Mouse (Mus musculus) layer of hippocampus, adult 11-12 months (tissue): ENCODE data around the gene Gpx3.
"Not testable (repeated sequence)": the region's sequence is repeated elsewhere in the genome, so short reads cannot be mapped to it uniquely, and the experiment has no call there.

Experiments
- DNase-seq: peaks from one replicate; pipeline ENCODE4 v3.0.0; 2022; ENCODE audit warnings: low spot score

The Gpx3 gene

DNA sequence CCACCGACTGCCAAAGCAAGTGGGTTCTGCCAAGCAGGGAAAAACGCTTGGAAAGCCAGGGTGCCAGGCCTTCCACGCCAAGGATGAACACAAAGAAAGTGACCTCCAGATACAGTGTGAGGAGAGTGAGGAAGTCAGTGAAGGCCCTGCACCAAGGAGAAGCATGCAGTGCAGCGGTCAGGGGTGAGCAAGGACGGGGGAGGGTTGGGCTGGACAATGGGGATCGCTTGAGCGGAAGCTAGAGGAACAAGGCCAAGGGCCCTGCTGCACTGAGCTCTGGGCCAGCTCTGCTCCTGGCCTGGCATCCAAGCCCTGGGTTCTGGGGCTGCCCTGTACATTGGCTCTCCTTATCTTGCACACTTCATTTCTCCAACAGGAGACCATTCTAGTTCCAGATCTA lies 37.8 kb downstream of the Gpx3 start:
- no peak for DNase-seq

DNA sequence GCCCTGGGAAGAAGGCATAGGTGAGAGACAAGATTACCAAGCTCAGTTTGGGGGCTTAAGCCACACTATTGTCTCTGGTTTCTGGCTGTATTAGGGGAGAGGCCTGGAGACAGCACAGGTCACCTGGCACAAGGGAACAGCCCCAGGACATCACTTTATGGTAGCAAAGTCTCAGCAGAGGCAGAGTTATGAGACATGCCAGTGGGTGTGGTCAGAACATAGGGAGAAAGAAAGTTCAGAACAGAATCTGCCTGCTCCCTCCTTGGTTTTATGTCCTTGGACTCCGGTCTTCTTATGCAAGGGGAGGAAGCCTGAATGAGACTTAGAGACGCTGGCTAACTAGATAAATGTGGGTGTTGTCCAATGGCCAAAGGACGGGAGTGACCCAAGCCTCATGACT lies 42.4 kb downstream of the Gpx3 start:
- DNase-seq, result no peak

DNA sequence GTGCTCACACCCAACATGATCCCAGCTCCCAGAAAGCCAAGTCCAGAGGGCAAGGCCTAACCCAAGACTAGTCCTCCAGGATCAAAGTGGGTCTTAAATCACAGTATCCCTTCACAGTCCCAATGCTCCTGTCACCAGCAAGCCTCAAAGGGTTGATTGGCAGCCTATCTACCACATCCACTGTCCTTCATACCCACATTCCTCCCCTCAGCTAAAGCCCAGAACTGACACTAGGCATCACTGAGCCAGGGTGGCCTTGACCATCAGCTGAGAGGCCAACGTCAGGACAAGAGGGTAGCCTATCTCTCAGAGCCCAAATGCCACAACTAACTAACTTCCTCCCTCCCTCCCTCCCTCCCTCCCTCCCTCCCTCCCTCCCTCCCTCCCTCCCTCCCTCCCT lies 47.5 kb downstream of the Gpx3 start:
- no peak for DNase-seq

DNA sequence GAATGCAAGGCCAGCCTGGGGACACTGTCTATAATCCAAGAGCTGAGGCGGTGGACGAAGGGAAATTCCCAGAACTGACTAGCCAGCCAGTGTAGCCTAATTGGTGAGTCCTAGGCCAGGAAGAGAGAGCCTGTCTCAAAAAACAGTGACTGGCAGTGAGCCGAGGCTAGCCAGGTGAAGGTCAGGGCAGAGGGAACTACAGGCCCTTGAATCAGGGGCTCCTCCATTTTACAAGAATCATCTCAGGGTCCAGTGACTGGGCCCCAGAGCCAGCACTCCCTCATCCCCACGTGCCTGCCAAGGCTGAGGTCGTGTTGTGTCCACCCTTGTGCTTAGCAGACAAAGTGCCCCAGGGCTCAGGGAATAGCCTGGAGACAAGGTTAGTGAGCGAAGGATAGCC lies 48.4 kb downstream of the Gpx3 start:
- no peak for DNase-seq

DNA sequence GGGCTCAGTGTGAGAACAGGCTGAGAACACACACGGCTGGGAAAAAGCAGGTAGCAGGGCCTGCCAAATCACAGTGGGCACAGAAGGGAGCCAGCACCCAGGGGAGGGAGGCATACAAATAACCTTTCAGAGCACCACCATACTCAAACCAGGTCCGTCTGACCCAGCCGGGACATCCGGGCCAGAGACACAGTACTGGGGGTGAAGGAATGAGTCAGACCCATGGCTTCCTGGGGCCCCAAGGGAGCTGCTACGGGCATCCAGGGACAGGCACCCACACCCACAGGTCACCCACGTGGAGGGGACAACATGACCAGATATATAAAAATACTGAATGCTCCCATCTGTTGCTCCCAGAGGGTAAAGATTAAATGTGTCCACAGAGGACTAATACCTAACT lies 50.4 kb downstream of the Gpx3 start:
- DNase-seq, result no peak

DNA sequence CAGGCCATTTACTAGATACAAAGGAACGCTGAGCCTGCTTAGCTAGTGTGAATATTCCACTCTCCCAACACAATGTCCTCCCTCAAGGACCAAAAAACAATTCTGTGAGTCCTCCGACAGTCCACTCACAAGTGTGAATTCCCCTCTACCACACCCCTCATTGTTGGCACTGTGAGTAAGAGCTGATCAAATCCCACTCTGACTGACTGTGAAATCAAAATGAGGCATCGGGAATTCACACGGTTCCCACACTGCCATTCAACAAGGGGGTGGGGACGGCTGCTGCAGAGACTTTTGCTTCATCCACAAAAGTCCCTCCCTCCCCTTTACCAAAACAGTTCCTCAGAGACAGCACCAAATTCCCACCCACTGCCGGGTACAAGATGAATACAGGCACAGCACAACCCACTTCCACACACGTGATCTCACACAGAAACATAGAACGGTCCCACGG lies 51.8 kb downstream of the Gpx3 start:
- DNase-seq, result no peak

DNA sequence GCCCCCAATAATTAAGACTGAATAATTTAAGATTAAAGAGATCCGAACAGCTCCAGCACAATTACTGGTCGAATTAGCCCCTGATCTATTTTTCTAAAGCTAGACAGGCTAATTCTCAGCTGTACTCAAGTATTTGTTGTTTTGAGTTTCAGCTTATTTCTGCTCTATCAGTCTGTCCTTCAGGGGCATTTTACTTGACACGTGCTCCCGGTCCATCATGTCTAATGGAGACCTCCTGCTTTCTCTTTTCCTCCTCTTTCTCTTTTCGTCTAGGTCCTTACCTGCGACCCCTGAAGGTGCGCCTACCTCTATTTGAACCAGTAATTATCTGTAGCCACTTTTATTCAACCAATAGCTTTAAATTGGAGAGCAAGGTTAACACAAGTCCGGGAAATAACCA lies 52.5 kb downstream of the Gpx3 start:
- no peak for DNase-seq

DNA sequence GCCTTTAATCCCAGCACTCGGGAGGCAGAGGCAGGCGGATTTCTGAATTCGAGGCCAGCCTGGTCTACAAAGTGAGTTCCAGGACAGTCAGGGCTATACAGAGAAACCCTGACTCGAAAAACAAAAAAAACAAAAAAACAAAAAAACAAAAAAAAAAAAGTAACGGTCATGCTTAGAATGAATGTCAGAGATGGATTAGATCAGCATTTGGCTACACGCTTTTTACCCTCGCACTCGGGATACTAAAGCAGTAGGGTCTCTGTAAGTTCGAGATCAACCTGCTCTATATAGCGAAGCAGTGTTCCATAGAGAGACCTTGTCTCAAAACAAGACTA lies 53.1 kb downstream of the Gpx3 start:
- not testable (repeated sequence) for DNase-seq

DNA sequence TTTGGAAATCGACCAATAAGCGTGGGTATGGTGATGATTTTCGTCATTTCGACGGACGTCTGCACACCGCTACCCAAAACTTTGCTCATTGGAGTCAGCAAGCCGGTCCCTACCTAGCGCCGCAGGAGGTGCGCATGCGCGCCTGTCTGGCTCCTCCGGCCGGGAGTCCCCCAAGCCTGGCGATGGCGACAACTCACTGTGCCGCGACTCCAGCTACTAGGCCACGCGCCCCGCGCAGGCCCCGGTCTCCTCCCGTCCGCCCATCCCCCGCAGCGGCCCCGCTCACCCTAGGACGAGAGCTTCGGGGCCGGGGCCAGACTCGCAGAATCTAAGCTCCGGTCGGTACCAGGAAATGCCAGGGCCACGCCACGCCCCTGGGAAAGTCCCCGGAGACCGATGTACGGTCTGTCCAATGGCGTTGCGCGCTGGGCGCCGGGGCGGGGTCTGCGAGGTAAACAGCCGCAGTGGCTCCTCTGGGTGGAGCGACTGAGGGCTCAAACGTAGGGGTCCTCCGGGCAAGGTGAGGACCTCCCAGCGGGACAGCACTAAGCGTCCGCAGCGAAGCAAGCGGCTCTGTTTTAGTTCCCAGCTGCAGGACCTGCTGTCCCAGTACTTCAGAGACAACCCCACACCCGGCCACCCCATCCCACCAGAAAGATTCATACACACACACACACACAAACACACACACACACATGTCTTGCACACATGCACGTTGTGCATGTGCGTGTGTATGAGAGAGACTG lies 53.7 kb downstream of the Gpx3 start:
- DNase-seq, result peak; percentile 99

DNA sequence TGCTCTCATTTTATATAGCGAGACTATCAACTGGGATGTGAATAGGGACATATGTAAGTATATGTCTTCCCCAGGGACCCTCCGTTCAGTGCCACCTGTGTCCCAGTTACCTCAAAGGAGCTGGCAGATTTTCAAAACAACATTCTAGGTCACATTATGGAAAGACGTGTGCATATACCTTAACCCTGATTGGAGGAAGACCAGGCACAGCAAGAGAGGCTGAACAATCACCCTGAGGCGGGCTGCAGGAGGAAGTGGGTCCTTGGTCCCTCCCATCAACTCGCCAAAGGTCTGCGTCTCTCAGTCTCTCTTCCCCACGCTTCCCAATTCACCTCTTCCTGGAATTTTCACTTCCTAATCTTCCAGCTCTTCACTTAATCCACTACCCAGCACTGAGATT lies 54.7 kb downstream of the Gpx3 start:
- no peak for DNase-seq

DNA sequence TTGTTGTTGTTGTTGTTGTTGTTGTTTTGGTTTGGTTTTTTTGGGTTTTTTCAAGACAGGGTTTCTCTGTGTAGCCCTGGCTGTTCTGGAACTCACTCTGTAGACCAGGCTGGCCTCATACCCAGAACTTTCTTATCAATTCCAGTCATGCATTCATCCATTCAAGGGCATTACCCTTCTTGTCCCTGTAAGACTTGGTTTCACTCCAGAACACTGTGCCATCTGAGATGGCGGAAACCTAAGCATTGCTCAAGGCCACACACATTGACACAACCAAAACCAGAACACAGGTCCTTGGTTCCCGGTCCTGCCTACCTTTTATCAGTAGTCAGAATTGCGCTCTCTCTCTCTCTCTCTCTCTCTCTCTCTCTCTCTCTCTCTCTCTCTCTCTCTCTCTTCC lies 55.5 kb downstream of the Gpx3 start:
- DNase-seq, result not testable (repeated sequence)

DNA sequence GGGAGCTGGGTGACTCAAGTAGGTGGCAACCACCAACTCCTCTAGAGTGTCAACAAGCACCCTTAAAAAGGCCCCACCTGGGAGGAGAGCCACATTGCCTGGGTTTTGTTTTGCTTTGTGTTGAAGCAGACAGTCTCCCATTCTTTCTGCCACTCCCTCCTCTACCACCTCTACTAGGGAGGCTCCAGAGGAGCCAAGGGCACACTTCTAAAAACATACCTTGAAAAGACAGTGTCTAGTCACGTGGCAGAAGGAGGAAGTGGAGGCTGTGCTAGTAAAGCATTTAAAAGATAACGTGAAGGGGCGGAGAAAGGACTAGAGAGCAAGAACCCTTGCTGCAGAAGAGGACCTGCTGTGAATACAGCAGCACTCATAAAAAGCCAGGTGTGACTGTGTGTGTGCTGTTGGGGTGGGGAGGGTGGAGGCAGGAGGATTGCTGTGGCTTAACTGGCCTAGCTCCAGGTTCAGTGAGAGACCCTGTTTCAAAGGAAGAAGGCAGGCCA lies 56.4 kb downstream of the Gpx3 start:
- DNase-seq, result no peak
